Mouse (Mus musculus): ENCODE results near the gene Zbtb12.

DNA sequence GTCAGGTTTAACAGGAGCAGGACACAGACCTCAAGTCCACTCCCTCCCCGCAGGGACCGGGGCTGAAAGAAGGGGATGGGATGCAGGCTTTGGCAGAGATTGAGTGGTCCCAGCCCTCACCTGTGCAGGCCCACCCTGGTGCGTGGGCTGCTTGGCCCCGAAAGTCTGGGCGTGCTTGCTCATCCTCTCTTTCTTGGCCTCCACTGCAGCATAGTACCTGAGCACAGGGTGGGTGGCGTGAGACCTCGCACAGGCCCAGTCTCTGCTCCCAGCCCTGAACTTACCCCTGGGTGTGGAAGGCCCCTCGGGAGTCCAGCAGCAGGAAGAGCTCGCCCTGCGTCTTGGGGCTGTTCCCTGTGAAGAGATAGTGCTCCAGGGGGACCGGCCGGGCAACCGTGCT, 34.4 kb upstream of the Zbtb12 start:
- TF ChIP-seq GATA1 (IDR thresholded peaks at IDR 0.05; ENCODE audit: borderline replicate concordance, low read length) (no peak), FLI1 (IDR thresholded peaks at IDR 0.05; ENCODE audit: low read length) (no peak)
